13 mouse cellular contexts compared by ENCODE assay signal in genomic region chr16:43522482-43522881, GRCm38 (mm10).
"Had no signal": no experiment of that assay in that cellular context is flagged by ENCODE, and none has a peak within 500 bp of the region (broad histone marks: within the 10 kb centered on the region; RNA-seq: fewer than 3 reads in every experiment).

No protein-coding gene starts in this region.

- H3K27ac ChIP-seq: kidney, postnatal 0 days; limb, embryonic 15.5 days; liver, embryonic 12.5 days; midbrain, embryonic 12.5 days; stomach, postnatal 0 days had no signal

- ATAC-seq: liver, embryonic 12.5 days had no signal

- H3K4me1 ChIP-seq: liver, embryonic 12.5 days had no signal

- DNase-seq: kidney, adult 9 months; kidney, postnatal 36 days; lung, embryonic 14.5 days; lung, postnatal 10 days; lung, postnatal 4 days; right cerebral cortex, adult 18-20 months; right cerebral cortex, postnatal 25 days; thymus, postnatal 4 days had no signal

- H3K9ac ChIP-seq: limb, embryonic 15.5 days; liver, embryonic 12.5 days; lung, embryonic 14.5 days; midbrain, embryonic 12.5 days had no signal

- H3K9me3 ChIP-seq: limb, embryonic 15.5 days; liver, embryonic 12.5 days; midbrain, embryonic 12.5 days had no signal

- H3K27me3 ChIP-seq: limb, embryonic 15.5 days; liver, embryonic 12.5 days; midbrain, embryonic 12.5 days had no signal

- H3K36me3 ChIP-seq: limb, embryonic 15.5 days; liver, embryonic 12.5 days; midbrain, embryonic 12.5 days had no signal

- H3K4me2 ChIP-seq: limb, embryonic 15.5 days; liver, embryonic 12.5 days; lung, embryonic 14.5 days; midbrain, embryonic 12.5 days had no signal

- H3K4me3 ChIP-seq: limb, embryonic 15.5 days; liver, embryonic 12.5 days; midbrain, embryonic 12.5 days had no signal
